Mouse (Mus musculus) frontal cortex, postnatal 25 days (tissue): Measurements from ENCODE around the gene Calhm3.
"Not testable (repeated sequence)": the region's sequence is repeated elsewhere in the genome, so short reads cannot be mapped to it uniquely, and the experiment has no call there.

Experiments
- DNase-seq, 2 experiments: peaks; one replicate each; pipeline ENCODE4 v3.0.0; 2022; ENCODE audit warnings: low spot score in 2 of 2

Calhm3 gene

DNA sequence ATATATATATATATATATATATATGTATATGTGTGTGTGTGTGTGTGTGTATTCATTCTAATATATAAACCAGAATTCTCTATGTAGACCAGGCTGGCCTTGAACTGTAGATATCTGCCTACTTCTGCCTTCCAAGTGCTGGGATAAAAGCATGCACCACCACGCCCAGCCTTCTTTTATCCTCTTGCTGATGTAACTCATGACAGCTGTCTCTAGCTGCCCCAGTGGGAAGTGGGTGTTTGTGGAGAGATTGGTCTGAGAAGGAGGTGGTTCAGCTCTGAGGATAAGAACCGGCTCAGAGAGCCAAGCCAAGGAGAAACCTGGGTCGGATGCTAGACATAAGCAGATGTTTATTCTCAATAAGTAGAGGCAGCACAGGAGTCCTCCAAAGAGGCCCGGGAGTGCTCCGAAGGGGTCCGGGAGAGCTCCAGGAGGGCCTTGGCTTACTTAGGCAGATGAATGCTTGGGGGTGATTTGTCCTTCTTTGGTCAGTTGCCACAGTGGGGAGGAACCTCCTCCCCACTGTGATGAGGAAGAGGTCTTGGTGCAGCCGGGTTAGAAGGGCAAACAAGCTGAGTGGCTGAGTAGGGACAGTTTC, 10.2 kb upstream of the Calhm3 start:
- no peak for DNase-seq

DNA sequence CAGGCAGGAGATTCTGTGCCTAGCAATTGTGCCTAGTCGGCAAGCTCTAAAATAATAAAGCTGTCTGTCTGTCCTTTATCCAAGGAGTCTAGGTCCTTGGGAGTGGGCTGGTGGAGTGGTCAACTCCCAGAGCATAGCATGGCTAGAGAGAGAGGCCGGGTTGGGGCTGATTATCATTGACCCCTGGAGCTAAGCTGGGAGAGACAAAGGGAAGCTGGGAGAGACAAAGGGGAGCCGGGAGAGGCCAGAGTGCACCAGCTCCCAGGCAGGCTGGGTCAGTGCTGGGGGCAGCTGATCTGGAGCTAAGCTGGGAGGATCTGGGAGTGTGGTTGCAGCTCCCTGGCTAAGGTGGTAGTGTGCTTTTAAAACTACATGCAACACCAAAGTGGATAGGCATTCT, 9.2 kb upstream of the Calhm3 start:
- DNase-seq, result no peak

DNA sequence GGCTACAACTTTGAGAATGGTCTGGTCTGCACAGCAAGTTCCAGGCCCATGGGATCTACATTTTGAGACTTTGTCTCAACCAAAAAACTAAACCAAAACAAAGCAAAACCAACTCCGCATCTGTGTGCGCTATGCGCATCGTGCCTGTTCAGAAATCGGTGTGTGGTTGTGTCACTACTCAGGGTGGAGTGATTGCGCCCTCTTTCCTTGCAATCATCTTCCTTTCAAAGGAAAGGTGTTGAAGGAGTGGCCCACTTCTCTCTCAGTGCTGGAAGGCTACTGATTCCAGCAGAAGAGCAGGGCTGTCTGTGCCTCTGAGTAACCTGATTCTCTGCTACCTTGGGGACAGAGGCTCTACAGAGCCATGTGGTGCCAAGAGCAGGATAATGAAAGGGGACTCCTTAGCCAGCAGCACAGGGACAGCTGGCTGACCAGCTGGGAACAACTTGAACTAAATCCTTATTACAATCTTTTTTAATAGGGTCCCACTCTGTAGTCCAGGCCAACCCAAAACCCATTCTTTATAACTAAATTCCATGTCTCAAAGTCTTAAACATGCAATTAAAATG, 5.7 kb upstream of the Calhm3 start:
- no peak for DNase-seq

DNA sequence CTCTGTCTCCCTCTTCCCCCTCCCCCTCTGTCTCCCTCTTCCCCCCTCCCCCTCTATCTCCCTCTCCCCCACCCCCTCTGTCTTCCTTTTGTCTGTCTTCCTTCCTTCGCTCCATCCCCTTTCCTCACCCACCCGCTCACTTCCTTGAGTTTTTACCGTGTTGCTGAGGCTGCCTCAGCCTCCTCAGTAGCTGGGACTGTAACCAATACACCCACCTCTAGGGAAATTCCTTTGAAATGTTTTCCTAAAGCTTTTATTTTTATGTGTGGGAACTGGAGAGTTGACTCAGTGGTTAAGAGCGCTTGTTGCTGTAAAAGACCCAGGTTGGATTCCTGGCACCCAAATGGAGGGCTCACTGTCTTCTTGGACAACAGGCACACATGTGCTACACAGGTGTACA, 4.1 kb upstream of the Calhm3 start:
- DNase-seq, result no peak

DNA sequence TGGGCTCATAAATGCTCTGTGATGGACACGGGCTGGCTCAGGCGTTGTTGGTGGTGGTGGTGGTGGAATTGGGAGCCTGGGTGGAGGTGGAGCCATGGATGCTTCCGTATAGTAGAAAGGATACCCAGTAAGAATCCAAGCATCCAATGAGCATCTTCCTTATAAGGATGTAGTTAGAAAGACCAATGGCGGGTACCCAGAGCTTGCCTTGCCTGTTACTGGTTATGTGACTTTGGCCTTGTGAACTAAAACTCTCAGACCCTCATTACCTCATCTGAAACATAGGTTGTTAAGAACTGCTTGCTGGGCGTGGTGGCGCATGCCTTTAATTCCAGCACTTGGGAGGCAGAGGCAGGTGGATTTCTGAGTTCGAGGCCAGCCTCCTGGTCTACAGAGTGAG, 3.8 kb downstream of the Calhm3 start:
- no peak for DNase-seq

- DNase-seq, result no peak
These were observed 5.5 kb downstream of the Calhm3 start for GRCm38 (mm10) chr19:47152062-47152369.

DNA sequence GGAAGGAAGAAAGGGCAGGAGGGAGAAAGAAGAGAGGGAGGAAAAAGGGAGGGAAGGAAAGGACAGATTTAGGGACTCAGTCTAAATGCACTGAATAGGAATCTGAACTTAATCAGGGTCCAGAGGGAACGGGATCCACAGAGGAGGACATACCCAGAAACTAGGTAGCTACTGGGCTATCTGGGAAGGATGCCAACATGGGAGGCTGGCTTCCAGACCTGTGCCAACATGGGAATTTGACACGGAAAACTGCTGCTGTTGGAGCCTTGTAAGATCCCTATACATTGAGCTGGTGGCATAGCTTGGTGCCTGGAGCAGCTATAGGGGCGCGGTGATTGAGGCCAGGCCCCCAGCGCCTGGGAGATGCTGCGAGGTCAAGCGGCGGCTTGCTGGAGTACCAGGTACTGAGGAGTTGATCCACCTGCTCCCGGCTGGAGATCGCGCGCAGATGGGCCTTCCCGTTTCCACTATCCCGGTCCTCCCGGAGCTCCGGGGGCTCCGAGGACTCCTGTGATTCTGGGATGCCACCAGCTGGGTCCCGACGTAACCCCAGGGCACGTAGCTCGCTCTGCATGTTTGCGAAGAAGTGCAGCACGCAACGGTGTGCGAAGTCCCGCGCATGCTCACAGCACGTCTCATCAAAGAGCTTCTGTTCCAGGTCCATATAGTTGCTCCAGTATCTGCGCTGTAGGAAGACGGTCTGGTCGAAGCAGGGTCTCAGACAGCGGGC, 6.1 kb downstream of the Calhm3 start:
- DNase-seq, result no peak

DNA sequence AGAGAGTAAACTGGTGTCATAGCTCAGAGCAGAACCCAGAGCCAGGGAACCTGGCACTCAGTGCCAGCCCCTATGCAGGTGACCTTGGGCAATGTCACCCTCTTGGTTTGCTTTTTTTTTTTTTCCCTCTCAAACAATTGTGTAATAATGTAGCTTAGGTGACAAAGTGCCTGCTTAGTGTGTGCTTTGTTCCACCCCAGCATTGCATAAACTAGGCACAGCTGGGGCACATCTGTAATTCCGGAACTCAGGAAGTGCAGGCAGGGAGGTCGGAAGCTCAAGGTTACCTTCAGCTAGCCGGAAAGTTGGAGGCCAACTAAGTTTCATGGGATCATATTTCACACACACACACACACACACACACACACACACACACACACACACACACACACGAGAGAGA, 7.7 kb downstream of the Calhm3 start:
- DNase-seq, result no peak

DNA sequence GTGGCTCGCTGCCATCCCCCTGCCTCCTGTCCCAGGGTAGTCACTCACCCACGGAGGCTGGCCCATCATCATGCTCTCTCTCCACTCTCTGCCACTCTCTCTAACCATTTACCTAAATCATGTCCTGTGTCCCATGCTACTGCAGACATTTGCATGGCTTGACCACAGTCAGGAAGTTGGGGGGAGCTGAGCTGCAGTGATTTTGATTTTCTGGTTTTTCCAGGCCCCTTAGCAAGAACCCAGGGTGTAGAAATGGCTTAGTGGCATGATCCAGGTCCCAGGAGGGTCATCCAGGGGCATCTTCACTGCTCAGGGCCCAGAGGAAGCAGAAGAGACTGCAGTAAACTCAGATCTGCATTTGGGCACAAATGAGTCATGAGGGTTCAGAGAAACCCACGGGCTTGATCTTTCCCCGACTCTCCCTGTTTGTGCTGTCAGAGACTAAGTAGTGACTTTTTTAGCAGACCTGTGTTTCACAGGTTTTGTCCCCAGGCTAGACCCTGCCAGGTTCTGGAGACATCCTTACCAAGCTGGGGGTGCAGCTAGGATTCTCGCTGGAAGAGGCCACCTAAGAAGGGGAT, 9.2 kb downstream of the Calhm3 start:
- DNase-seq, result no peak

DNA sequence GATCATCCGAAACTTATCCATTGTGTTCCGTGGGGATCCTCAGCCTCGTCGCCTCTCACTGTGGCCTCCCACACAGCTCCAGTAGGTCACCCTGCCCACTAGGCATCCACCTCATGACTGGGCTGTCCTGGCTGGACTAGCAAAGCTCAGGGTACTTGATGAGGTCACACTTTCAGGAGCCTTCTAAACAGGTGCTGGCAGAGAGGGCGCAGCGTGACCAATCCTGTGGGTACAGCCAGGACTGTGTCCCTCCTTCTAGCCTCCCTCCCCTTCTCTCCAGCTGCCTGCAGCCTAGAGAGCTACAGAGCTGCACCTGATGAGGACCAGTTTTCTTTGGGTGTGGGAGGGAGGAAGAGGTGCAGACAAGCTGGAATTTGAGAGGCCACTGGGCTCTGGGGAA, 13.4 kb downstream of the Calhm3 start, which contains the start of gene Calhm1:
Calhm1 (minus strand) TSS at position 101 of the 400 bp plus-strand sequence.
- DNase-seq, result no peak

DNA sequence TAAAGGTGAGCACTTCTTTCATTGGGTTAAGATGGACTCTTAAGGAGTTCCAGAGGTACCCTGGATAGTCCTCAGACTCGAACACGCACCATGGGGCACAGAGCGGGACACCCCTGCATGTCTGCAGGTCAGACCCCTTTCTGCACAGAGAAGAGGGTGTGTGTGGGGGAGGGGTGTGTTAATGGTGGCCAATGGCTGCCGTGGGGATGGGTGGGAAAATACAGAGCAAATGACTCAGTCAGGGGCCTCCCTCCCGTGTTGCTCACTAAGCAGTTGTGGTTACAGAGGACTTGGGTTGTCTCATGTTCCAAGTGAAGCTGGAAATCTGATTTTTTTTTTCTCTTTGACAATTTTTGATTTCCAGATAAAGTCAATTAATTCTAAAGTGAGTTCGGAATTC, 15.1 kb downstream of the Calhm3 start:
- no peak for DNase-seq

DNA sequence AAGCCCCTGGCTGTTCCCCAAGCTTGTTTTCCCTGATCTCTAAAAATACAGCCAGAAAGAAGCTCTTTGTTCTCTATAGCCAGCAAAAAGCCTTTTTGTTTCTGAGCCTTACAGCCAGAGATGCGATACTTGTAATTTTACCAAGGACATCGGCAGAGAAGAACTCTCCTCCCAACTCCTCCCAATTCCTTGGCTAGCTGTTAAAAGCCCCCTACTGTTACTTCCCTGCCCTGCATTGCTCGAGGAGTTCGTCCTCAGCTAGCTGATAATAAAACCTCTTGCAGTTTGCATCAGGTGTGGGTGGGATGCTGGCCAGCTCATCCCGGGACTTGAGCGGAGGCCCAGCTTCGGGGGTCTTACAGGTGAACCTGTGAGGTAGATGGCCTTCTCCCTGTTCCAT, 18.0 kb downstream of the Calhm3 start:
- DNase-seq, result not testable (repeated sequence)

DNA sequence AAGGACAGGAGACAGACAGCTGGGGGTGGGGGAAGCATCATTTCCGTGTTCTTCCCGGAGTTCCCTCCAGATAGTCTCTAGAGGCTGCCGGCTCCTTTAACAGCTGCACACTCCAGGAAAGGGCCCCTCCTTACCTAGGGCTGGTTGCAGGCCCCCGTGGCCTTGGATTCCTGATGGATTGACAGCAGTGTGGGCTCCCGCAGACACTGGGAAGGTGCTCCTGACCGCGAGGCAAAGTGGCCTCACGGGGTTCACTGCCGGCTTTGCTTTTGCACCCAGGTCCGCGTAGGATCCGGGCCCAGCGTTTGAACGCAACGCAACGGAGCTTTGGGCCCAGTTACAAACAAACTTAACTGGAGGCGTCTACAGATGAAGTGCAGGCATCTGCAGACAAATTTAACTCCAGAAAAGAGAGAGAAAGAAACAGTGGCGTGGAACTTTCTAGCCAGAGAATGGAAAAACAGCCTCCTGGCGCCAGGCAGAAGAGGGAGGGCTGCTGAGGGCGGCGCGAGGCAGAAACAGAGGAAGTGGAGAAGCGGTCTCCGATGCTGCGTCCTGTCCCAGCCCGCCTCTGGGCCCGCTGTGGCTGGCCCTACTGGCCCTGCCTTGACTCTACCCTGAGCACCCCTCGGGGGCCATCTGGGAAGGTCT, 19.7 kb downstream of the Calhm3 start, which contains the start of gene Calhm2:
Calhm2 (minus strand) TSS at position 524 of the 651 bp plus-strand sequence.
- DNase-seq, result peak in 1 of 2 experiments; percentile 33

- no peak for DNase-seq
These were observed 20.4 kb downstream of the Calhm3 start for GRCm38 (mm10) chr19:47137051-47137581.

- no peak for DNase-seq
These were observed 21.4 kb downstream of the Calhm3 start for GRCm38 (mm10) chr19:47136170-47136569.

- DNase-seq, result no peak
These were observed 22.0 kb downstream of the Calhm3 start for GRCm38 (mm10) chr19:47135568-47135967.

- no peak for DNase-seq
These were observed 24.4 kb downstream of the Calhm3 start for GRCm38 (mm10) chr19:47133161-47133560.

DNA sequence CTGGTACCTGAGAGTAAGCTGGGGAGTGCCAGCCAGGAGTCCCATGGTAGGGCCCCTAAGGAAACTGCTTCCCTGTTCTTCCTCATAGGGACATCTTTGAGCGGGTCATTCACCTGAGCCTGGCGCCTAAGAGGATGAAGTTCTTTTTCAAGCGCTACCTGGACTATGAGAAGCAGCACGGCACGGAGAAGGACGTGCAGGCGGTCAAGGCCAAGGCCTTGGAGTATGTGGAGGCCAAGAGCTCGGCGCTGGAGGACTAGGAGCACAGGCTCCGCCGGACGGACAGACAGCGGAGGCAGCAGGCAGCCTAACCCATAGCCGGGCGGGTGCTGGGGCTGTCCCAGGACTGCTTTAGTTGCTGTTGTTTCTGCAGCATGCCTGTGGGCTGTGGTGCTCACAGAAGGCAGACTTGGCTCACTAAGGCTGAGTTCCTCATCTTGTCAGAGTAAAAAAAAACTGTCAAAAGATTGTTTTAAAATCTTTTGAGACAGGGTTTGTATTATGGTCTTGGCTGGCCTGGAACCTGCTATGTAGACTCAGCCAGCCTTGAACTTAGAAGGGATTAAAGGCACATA, 26.9 kb downstream of the Calhm3 start:
- no peak for DNase-seq

- no peak for DNase-seq
These were observed 28.7 kb downstream of the Calhm3 start for GRCm38 (mm10) chr19:47128835-47129234.

- DNase-seq, result no peak
These were observed 29.4 kb downstream of the Calhm3 start for GRCm38 (mm10) chr19:47128164-47128563.

GRCm38 (mm10) chr19:47122802-47123201, 34.8 kb downstream of the Calhm3 start:
- DNase-seq, result no peak

DNA sequence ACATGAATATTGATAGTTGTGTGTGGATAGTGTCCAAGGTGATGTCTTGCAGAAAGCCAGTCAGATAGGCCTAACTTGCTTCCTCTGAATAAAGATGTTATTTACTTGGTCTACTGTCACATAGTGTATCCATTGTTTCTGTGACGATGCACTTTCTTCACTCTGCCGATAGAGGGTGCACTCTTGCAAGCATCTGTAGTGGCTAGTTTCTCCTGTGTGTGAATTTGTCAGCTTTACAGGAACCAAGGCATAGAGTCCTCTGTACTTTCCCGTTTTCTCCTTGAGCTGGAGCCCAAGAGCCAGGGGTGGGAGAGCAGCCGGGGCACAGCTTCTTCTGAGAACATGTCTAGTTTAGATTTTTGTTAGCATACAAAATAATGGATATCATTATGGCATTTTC, 36.5 kb downstream of the Calhm3 start:
- no peak for DNase-seq
